Mouse (Mus musculus): ENCODE measurements around the gene Ucp2.

- no peak for TF ChIP-seq CTCF (conservative IDR thresholded peaks at IDR 0.05; ENCODE audit: insufficient read depth, insufficient read length, low read depth, low read length)
- TF ChIP-seq POLR2A (IDR thresholded peaks at IDR 0.05; ENCODE audit: low read depth, low read length): no peak
Measured at GRCm38 (mm10) chr7:100470796-100471406, 22.2 kb upstream of the Ucp2 start.
